Mouse (Mus musculus) CD4-positive, CD25-positive, alpha-beta regulatory T cell, adult 4 months (primary cell): ENCODE data around the gene Ccdc88c. TPM values are rescaled to one million over a fixed set of nuclear protein-coding genes. Genes with fewer than 3 reads are reported as not detected.

Experiments used
- ATAC-seq: one replicate; pipeline ENCODE4 v1.8.0; 2017
- polyA plus RNA-seq, 2 experiments: library from polyadenylated mRNA; unstranded; fragments of 100-300 nt; shearing (Covaris generic); gene quantifications; one replicate each; pipeline ENCODE4 v1.2.1; 2017

Gene Ccdc88c
- polyA plus RNA-seq, 2 experiments from 2014 or later, result 89.5 to 106 TPM

GRCm38 (mm10) chr12:101016412-101016928, 12.4 kb downstream of the Ccdc88c start:
- ATAC-seq, result no peak

- peak; percentile 69 for ATAC-seq
Observed at GRCm38 (mm10) chr12:101015926-101016325, 12.9 kb downstream of the Ccdc88c start.

GRCm38 (mm10) chr12:101015165-101015560, 13.7 kb downstream of the Ccdc88c start:
- no peak for ATAC-seq

GRCm38 (mm10) chr12:101014549-101015164, 14.2 kb downstream of the Ccdc88c start:
- ATAC-seq, result no peak

GRCm38 (mm10) chr12:101013668-101014067, 15.2 kb downstream of the Ccdc88c start:
- ATAC-seq, result peak; percentile 19

- ATAC-seq, result no peak
Observed at GRCm38 (mm10) chr12:101013078-101013665, 15.7 kb downstream of the Ccdc88c start.

- ATAC-seq, result no peak
Observed at GRCm38 (mm10) chr12:101012197-101013077, 16.4 kb downstream of the Ccdc88c start.

- ATAC-seq, result peak; percentile 19
Observed at GRCm38 (mm10) chr12:101011017-101011416, 17.8 kb downstream of the Ccdc88c start.

- ATAC-seq, result no peak
Observed at GRCm38 (mm10) chr12:101010148-101010920, 18.5 kb downstream of the Ccdc88c start.

- no peak for ATAC-seq
Observed at GRCm38 (mm10) chr12:101009225-101009624, 19.6 kb downstream of the Ccdc88c start.

GRCm38 (mm10) chr12:101008648-101009047, 20.2 kb downstream of the Ccdc88c start:
- no peak for ATAC-seq

GRCm38 (mm10) chr12:101007968-101008481, 20.8 kb downstream of the Ccdc88c start:
- ATAC-seq, result peak; percentile 21

GRCm38 (mm10) chr12:101007427-101007826, 21.4 kb downstream of the Ccdc88c start:
- peak; percentile 56 for ATAC-seq

- ATAC-seq, result peak; percentile 63
Observed at GRCm38 (mm10) chr12:101005665-101006420, 23.0 kb downstream of the Ccdc88c start.

GRCm38 (mm10) chr12:101004982-101005381, 23.9 kb downstream of the Ccdc88c start:
- no peak for ATAC-seq

- ATAC-seq, result no peak
Observed at GRCm38 (mm10) chr12:101002801-101003513, 25.9 kb downstream of the Ccdc88c start.

- no peak for ATAC-seq
Observed at GRCm38 (mm10) chr12:100999061-100999954, 29.5 kb downstream of the Ccdc88c start.

GRCm38 (mm10) chr12:100998564-100998962, 30.3 kb downstream of the Ccdc88c start:
- no peak for ATAC-seq

- ATAC-seq, result no peak
Observed at GRCm38 (mm10) chr12:100997830-100998563, 30.9 kb downstream of the Ccdc88c start.
